ENCODE assay signal across 27 mouse cellular contexts in the genomic region with DNA sequence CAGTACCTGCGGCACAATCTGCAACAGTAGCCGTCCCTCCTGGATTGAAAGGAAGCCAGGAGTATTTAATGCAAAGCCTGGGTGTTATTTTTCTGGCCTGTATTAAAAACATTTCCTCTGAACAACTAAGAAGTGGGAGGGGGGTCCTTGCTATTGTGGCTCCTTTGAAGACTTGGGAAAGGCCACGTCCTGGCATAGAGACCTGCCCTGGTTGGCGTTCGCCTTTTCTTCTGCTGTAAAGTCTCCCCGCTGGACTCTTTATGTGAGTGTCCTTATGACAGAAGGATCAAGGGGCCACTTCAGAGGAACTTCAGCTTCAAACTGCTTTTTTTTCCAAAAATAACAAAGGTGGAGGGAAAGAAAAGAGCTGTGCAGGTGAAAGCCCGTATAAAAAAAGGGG.
DNase-seq lines count a peak whose midpoint lies in the region; ATAC-seq and TF ChIP-seq lines count a peak whose summit lies in the region.
"Had no signal": no experiment of that assay in that cellular context is flagged by ENCODE, and none has a peak within 500 bp of the region (broad histone marks: within the 10 kb centered on the region; RNA-seq: fewer than 3 reads in every experiment).

No protein-coding gene starts in this region.

- no peak for TF ChIP-seq CTCF in brain, embryonic 14.5 days (IDR thresholded peaks at IDR 0.05; ENCODE audit: borderline replicate concordance, extremely low read depth, insufficient read depth, insufficient read length)

- no peak overlapping the region for H3K4me3 ChIP-seq in heart, embryonic 11.5 days (ENCODE audit: low read depth, low read length)
- no peak overlapping the region for H3K4me3 ChIP-seq in midbrain, embryonic 13.5 days (replicated peaks)
- H3K4me3 ChIP-seq in midbrain, embryonic 10.5 days: no peak overlapping the region
- H3K4me3 ChIP-seq in midbrain, embryonic 14.5 days (replicated peaks; ENCODE audit: low read depth, low read length): no peak overlapping the region
- H3K4me3 ChIP-seq: embryonic facial prominence, embryonic 12.5 days; embryonic facial prominence, embryonic 15.5 days; forebrain, embryonic 12.5 days; heart, embryonic 12.5 days; heart, embryonic 15.5 days had no signal

- no peaks in the 10 kb centered on the region for H3K4me1 ChIP-seq in heart, embryonic 11.5 days (ENCODE audit: control insufficient read depth, insufficient read depth, low read length)
- H3K4me1 ChIP-seq in midbrain, embryonic 13.5 days (replicated peaks): peaks cover 11% of the 10 kb centered on the region
- H3K4me1 ChIP-seq in midbrain, embryonic 10.5 days: peaks cover 4% of the 10 kb centered on the region; the same call in 1 of the 2 replicates
- H3K4me1 ChIP-seq in midbrain, embryonic 14.5 days (ENCODE audit: control insufficient read depth, insufficient read depth, low read length): no peaks in the 10 kb centered on the region
- H3K4me1 ChIP-seq: embryonic facial prominence, embryonic 12.5 days; embryonic facial prominence, embryonic 15.5 days; heart, embryonic 12.5 days; heart, embryonic 15.5 days had no signal

- 81% methylated on average over 7 of the region's 7 CpGs for WGBS in heart, embryonic 11.5 days (ENCODE audit: insufficient replicate concordance)
- 45% methylated on average over 7 of the region's 7 CpGs for whole genome bisulfite sequencing in midbrain, embryonic 13.5 days
- 80% methylated on average over 7 of the region's 7 CpGs for WGBS in midbrain, embryonic 10.5 days
- WGBS in midbrain, embryonic 14.5 days: 53% methylated on average over 7 of the region's 7 CpGs

- peak; percentile 58 for DNase-seq in heart, adult 11 months
- no peak for DNase-seq in midbrain, embryonic 10.5 days (ENCODE audit: low spot score)
- DNase-seq in brain, embryonic 14.5 days (ENCODE audit: low read depth): peak; percentile 45
- peak; percentile 22 for DNase-seq in midbrain, embryonic 14.5 days
- DNase-seq in ovary, postnatal 36 days (ENCODE audit: low spot score): no peak
- no peak for DNase-seq in spleen, adult 18-20 months
- DNase-seq: adrenal gland, adult 2 months; adrenal gland, postnatal 14 days; cerebellum, adult 11-12 months; cerebellum, adult 8-10 months; cerebellum, postnatal 10 days; cerebellum, postnatal 36 days; embryo, embryonic 11 days; gastrocnemius, postnatal 10 days; gastrocnemius, postnatal 36 days; heart, postnatal 10 days; heart, postnatal 36 days had no signal

- H3K9ac ChIP-seq in heart, embryonic 11.5 days (ENCODE audit: low read depth, low read length): no peak overlapping the region
- no peak overlapping the region for H3K9ac ChIP-seq in midbrain, embryonic 13.5 days (replicated peaks)
- H3K9ac ChIP-seq in midbrain, embryonic 14.5 days (replicated peaks; ENCODE audit: low read length): no peak overlapping the region
- H3K9ac ChIP-seq: embryonic facial prominence, embryonic 12.5 days; embryonic facial prominence, embryonic 15.5 days; forebrain, embryonic 12.5 days; heart, embryonic 12.5 days; heart, embryonic 15.5 days; hindbrain, embryonic 14.5 days had no signal

- no peaks in the 10 kb centered on the region for H3K9me3 ChIP-seq in heart, embryonic 11.5 days (replicated peaks; ENCODE audit: control insufficient read depth, low read length)
- no peaks in the 10 kb centered on the region for H3K9me3 ChIP-seq in midbrain, embryonic 13.5 days
- no peaks in the 10 kb centered on the region for H3K9me3 ChIP-seq in midbrain, embryonic 10.5 days (replicated peaks)
- no peaks in the 10 kb centered on the region for H3K9me3 ChIP-seq in midbrain, embryonic 14.5 days (ENCODE audit: control insufficient read depth, low read length)
- H3K9me3 ChIP-seq: embryonic facial prominence, embryonic 12.5 days; embryonic facial prominence, embryonic 15.5 days; forebrain, embryonic 12.5 days; heart, embryonic 12.5 days; heart, embryonic 15.5 days had no signal

- no peak overlapping the region for H3K4me2 ChIP-seq in heart, embryonic 11.5 days
- no peak overlapping the region for H3K4me2 ChIP-seq in midbrain, embryonic 13.5 days (replicated peaks)
- no peak overlapping the region for H3K4me2 ChIP-seq in midbrain, embryonic 14.5 days (ENCODE audit: low read length)
- H3K4me2 ChIP-seq: embryonic facial prominence, embryonic 12.5 days; embryonic facial prominence, embryonic 15.5 days; forebrain, embryonic 12.5 days; heart, embryonic 12.5 days; heart, embryonic 15.5 days; hindbrain, embryonic 14.5 days had no signal

- TF ChIP-seq POLR2A in brain, embryonic 14.5 days (IDR thresholded peaks at IDR 0.05; ENCODE audit: borderline replicate concordance, extremely low read depth, insufficient read depth, insufficient read length, poor library complexity, severe bottlenecking): no peak

- no peak overlapping the region for H3K27ac ChIP-seq in heart, embryonic 11.5 days (ENCODE audit: low read depth, low read length)
- H3K27ac ChIP-seq in midbrain, embryonic 13.5 days: peak overlapping the region; percentile 25; the same call in 1 of the 2 replicates
- no peak overlapping the region for H3K27ac ChIP-seq in midbrain, embryonic 10.5 days (replicated peaks)
- no peak overlapping the region for H3K27ac ChIP-seq in midbrain, embryonic 14.5 days (replicated peaks; ENCODE audit: low read depth, low read length)
- H3K27ac ChIP-seq: embryonic facial prominence, embryonic 12.5 days; embryonic facial prominence, embryonic 15.5 days; forebrain, embryonic 12.5 days; heart, embryonic 15.5 days; hindbrain, embryonic 14.5 days had no signal

- ATAC-seq in heart, embryonic 11.5 days (replicated peaks; ENCODE audit: insufficient number of reproducible peaks, low FRiP score, low TSS enrichment): no peak
- ATAC-seq in midbrain, embryonic 13.5 days: 0 out of 2 replicates have a peak, but pooled peaks have one; percentile 24
- ATAC-seq in midbrain, embryonic 14.5 days (ENCODE audit: low FRiP score, low TSS enrichment): no peak; the same call in 1 of the 2 replicates
- ATAC-seq: CD4-positive, CD25-positive, alpha-beta regulatory T cell, adult 4 months; forebrain, embryonic 16.5 days had no signal

- no peaks in the 10 kb centered on the region for H3K27me3 ChIP-seq in heart, embryonic 11.5 days (ENCODE audit: control insufficient read depth, insufficient read depth, low read length)
- H3K27me3 ChIP-seq in midbrain, embryonic 13.5 days: no peaks in the 10 kb centered on the region
- H3K27me3 ChIP-seq in midbrain, embryonic 10.5 days (ENCODE audit: low read depth, poor library complexity, severe bottlenecking): no peaks in the 10 kb centered on the region
- no peaks in the 10 kb centered on the region for H3K27me3 ChIP-seq in midbrain, embryonic 14.5 days (ENCODE audit: control insufficient read depth, insufficient read depth, low read length)
- H3K27me3 ChIP-seq: embryonic facial prominence, embryonic 12.5 days; embryonic facial prominence, embryonic 15.5 days; forebrain, embryonic 12.5 days; heart, embryonic 12.5 days; heart, embryonic 15.5 days had no signal

- H3K36me3 ChIP-seq in heart, embryonic 11.5 days (ENCODE audit: control insufficient read depth, insufficient read depth, low read length): no peaks in the 10 kb centered on the region
- no peaks in the 10 kb centered on the region for H3K36me3 ChIP-seq in midbrain, embryonic 13.5 days
- no peaks in the 10 kb centered on the region for H3K36me3 ChIP-seq in midbrain, embryonic 10.5 days
- no peaks in the 10 kb centered on the region for H3K36me3 ChIP-seq in midbrain, embryonic 14.5 days (ENCODE audit: control insufficient read depth, insufficient read depth, low read length)
- H3K36me3 ChIP-seq: embryonic facial prominence, embryonic 12.5 days; embryonic facial prominence, embryonic 15.5 days; forebrain, embryonic 12.5 days; heart, embryonic 12.5 days; heart, embryonic 15.5 days had no signal

Comparison
In these comparisons a context has a peak if more than half of its experiments do, and no peak if none do; other contexts are left out.
1. DNase-seq: peak in heart, adult 11 months (single experiment), brain, embryonic 14.5 days (single experiment) and midbrain, embryonic 14.5 days (single experiment); none in midbrain, embryonic 10.5 days (single experiment), ovary, postnatal 36 days (single experiment) and spleen, adult 18-20 months (0 of 2).